Mouse (Mus musculus) forelimb bud, embryonic 11.5 days (tissue): ENCODE results near the gene Ppif.

ENCODE experiments used
- DNase-seq: peaks from one replicate; pipeline ENCODE4 v3.0.0-alpha.2; 2012; ENCODE audit warnings: low read depth, low spot score

Gene Ppif

GRCm38 (mm10) chr14:25736140-25736539, 42.2 kb downstream of the Ppif start:
- DNase-seq, result no peak

GRCm38 (mm10) chr14:25736589-25736988, 42.6 kb downstream of the Ppif start:
- DNase-seq, result no peak

GRCm38 (mm10) chr14:25738591-25739001, 44.6 kb downstream of the Ppif start:
- DNase-seq, result peak; percentile 78

GRCm38 (mm10) chr14:25739957-25740565, 46.1 kb downstream of the Ppif start:
- DNase-seq, result no peak

GRCm38 (mm10) chr14:25741211-25741610, 47.3 kb downstream of the Ppif start:
- no peak for DNase-seq

GRCm38 (mm10) chr14:25741840-25742367, 48.0 kb downstream of the Ppif start:
- no peak for DNase-seq

GRCm38 (mm10) chr14:25742943-25743342, 49.0 kb downstream of the Ppif start:
- DNase-seq, result no peak

GRCm38 (mm10) chr14:25745365-25746184, 51.6 kb downstream of the Ppif start:
- no peak for DNase-seq

- no peak for DNase-seq
Observed at GRCm38 (mm10) chr14:25746371-25746770, 52.4 kb downstream of the Ppif start.

GRCm38 (mm10) chr14:25746971-25747945, 53.3 kb downstream of the Ppif start:
- DNase-seq, result no peak

GRCm38 (mm10) chr14:25747996-25748756, 54.2 kb downstream of the Ppif start:
- no peak for DNase-seq

GRCm38 (mm10) chr14:25749143-25749909, 55.4 kb downstream of the Ppif start:
- DNase-seq, result peak; percentile 80
